29 mouse cellular contexts compared by ENCODE assay signal in genomic region chr17:5983901-5984300, GRCm38 (mm10). TPM values are rescaled to one million over a fixed set of nuclear protein-coding genes. Genes with fewer than 3 reads are reported as not detected.
DNase-seq lines count a peak whose midpoint lies in the region; ATAC-seq and TF ChIP-seq lines count a peak whose summit lies in the region.
"Had no signal": no experiment of that assay in that cellular context is flagged by ENCODE, and none has a peak within 500 bp of the region (broad histone marks: within the 10 kb centered on the region; RNA-seq: fewer than 3 reads in every experiment).

No protein-coding gene starts in this region.

- TF ChIP-seq POLR2A in thymus, adult 2 months (IDR thresholded peaks at IDR 0.05; ENCODE audit: control insufficient read depth, extremely low read depth, insufficient read depth, low read length, poor library complexity), result no peak

- H3K4me1 ChIP-seq in midbrain, embryonic 11.5 days (ENCODE audit: control insufficient read depth, insufficient read depth, low read length), result peaks cover 9% of the 10 kb centered on the region
- H3K4me1 ChIP-seq in midbrain, embryonic 10.5 days, result peaks cover 20% of the 10 kb centered on the region
- no peaks in the 10 kb centered on the region for H3K4me1 ChIP-seq in thymus, adult 2 months (replicated peaks; ENCODE audit: control insufficient read depth, insufficient read depth, low read length)
- H3K4me1 ChIP-seq: forebrain, embryonic 15.5 days; liver, embryonic 13.5 days had no signal

- 72% methylated on average over 6 of the region's 6 CpGs for WGBS in midbrain, embryonic 11.5 days
- 81% methylated on average over 6 of the region's 6 CpGs for WGBS in midbrain, embryonic 10.5 days
- WGBS in thymus, adult 2 months, result 94% methylated on average over 6 of the region's 6 CpGs

- no peaks in the 10 kb centered on the region for H3K27me3 ChIP-seq in midbrain, embryonic 11.5 days (ENCODE audit: control insufficient read depth, insufficient read depth, low read length)
- H3K27me3 ChIP-seq in midbrain, embryonic 10.5 days (ENCODE audit: low read depth, poor library complexity, severe bottlenecking), result peaks cover 3% of the 10 kb centered on the region; the same call in 1 of the 2 replicates
- no peaks in the 10 kb centered on the region for H3K27me3 ChIP-seq in thymus, adult 2 months (ENCODE audit: control insufficient read depth, insufficient read depth, low read length)
- H3K27me3 ChIP-seq: embryonic facial prominence, embryonic 12.5 days; forebrain, embryonic 15.5 days; hindbrain, embryonic 12.5 days; intestine, embryonic 15.5 days; limb, embryonic 15.5 days; midbrain, embryonic 12.5 days; neural tube, embryonic 15.5 days had no signal

- H3K27ac ChIP-seq in gastrocnemius, adult 2 months, result peak overlapping the region; percentile 55
- no peak overlapping the region for H3K27ac ChIP-seq in midbrain, embryonic 11.5 days (ENCODE audit: low read depth, low read length)
- H3K27ac ChIP-seq in midbrain, embryonic 10.5 days (replicated peaks), result no peak overlapping the region
- H3K27ac ChIP-seq in thymus, adult 2 months (ENCODE audit: control insufficient read depth, insufficient read depth, low read length), result no peak overlapping the region
- H3K27ac ChIP-seq: embryonic facial prominence, embryonic 12.5 days; forebrain, embryonic 15.5 days; hindbrain, embryonic 12.5 days; hindbrain, postnatal 0 days; intestine, embryonic 15.5 days; limb, embryonic 10.5 days; limb, embryonic 15.5 days; liver, embryonic 13.5 days; macrophage; midbrain, embryonic 12.5 days; neural tube, embryonic 15.5 days had no signal

- ATAC-seq in midbrain, embryonic 11.5 days (ENCODE audit: low FRiP score), result no peak
- ATAC-seq: activated CD4-positive, CD25-positive, alpha-beta regulatory T cell, adult 4 months; forebrain, embryonic 15.5 days; hindbrain, postnatal 0 days; intestine, embryonic 15.5 days; lung, postnatal 0 days had no signal

- H3K9me3 ChIP-seq in midbrain, embryonic 11.5 days (ENCODE audit: control insufficient read depth, low read length), result no peaks in the 10 kb centered on the region
- no peaks in the 10 kb centered on the region for H3K9me3 ChIP-seq in midbrain, embryonic 10.5 days (replicated peaks)
- H3K9me3 ChIP-seq: embryonic facial prominence, embryonic 12.5 days; forebrain, embryonic 15.5 days; hindbrain, embryonic 12.5 days; intestine, embryonic 15.5 days; limb, embryonic 10.5 days; limb, embryonic 15.5 days; liver, embryonic 13.5 days; midbrain, embryonic 12.5 days; neural tube, embryonic 15.5 days had no signal

- intact Hi-C loops in gastrocnemius, adult 2 months (cut with DNase I), result no loop called here

- TF ChIP-seq CTCF in gastrocnemius, adult 2 months (IDR thresholded peaks at IDR 0.05), result no peak
- no peak for TF ChIP-seq CTCF in thymus, adult 2 months (IDR thresholded peaks at IDR 0.05; ENCODE audit: borderline replicate concordance, control insufficient read depth, extremely low read depth, insufficient read depth, low read length, poor library complexity)

- no peak overlapping the region for H3K4me2 ChIP-seq in midbrain, embryonic 11.5 days
- H3K4me2 ChIP-seq: embryonic facial prominence, embryonic 12.5 days; forebrain, embryonic 15.5 days; hindbrain, embryonic 12.5 days; intestine, embryonic 15.5 days; limb, embryonic 15.5 days; liver, embryonic 13.5 days; midbrain, embryonic 12.5 days; neural tube, embryonic 15.5 days had no signal

- peak; percentile 61 for DNase-seq in gastrocnemius, adult 2 months
- DNase-seq in gastrocnemius, postnatal 10 days, result no peak
- DNase-seq in midbrain, embryonic 11.5 days (ENCODE audit: low spot score, missing footprints), result peak; percentile 35
- no peak for DNase-seq in midbrain, embryonic 10.5 days (ENCODE audit: low spot score)
- DNase-seq in brain, adult 2 months (ENCODE audit: low read depth, low spot score), result peak; percentile 64
- DNase-seq in adrenal gland, postnatal 36 days, result no peak
- no peak for DNase-seq in thymus, adult 2 months
- DNase-seq: adrenal gland, postnatal 14 days; cerebellum, adult 8-10 months; embryo, embryonic 11 days; heart, postnatal 36 days; kidney, adult 2 months; kidney, postnatal 4 days; liver, embryonic 13.5 days; lung, adult 18-20 months; right cerebral cortex, postnatal 4 days; thymus, postnatal 4 days had no signal

- no peak overlapping the region for H3K9ac ChIP-seq in midbrain, embryonic 11.5 days (ENCODE audit: low read length)
- H3K9ac ChIP-seq: embryonic facial prominence, embryonic 12.5 days; forebrain, embryonic 15.5 days; hindbrain, embryonic 12.5 days; intestine, embryonic 15.5 days; limb, embryonic 15.5 days; liver, embryonic 13.5 days; midbrain, embryonic 12.5 days; neural tube, embryonic 15.5 days had no signal

- no peak overlapping the region for H3K4me3 ChIP-seq in gastrocnemius, adult 2 months
- no peak overlapping the region for H3K4me3 ChIP-seq in midbrain, embryonic 11.5 days (ENCODE audit: low read depth, low read length)
- H3K4me3 ChIP-seq in midbrain, embryonic 10.5 days, result no peak overlapping the region
- no peak overlapping the region for H3K4me3 ChIP-seq in thymus, adult 2 months (ENCODE audit: control insufficient read depth, insufficient read depth, low read length)
- H3K4me3 ChIP-seq: embryonic facial prominence, embryonic 12.5 days; forebrain, embryonic 15.5 days; hindbrain, embryonic 12.5 days; intestine, embryonic 15.5 days; limb, embryonic 10.5 days; limb, embryonic 15.5 days; liver, embryonic 13.5 days; midbrain, embryonic 12.5 days; neural tube, embryonic 15.5 days had no signal

- no peaks in the 10 kb centered on the region for H3K36me3 ChIP-seq in midbrain, embryonic 11.5 days (ENCODE audit: control insufficient read depth, insufficient read depth, low read length)
- no peaks in the 10 kb centered on the region for H3K36me3 ChIP-seq in midbrain, embryonic 10.5 days
- H3K36me3 ChIP-seq in thymus, adult 2 months (ENCODE audit: control insufficient read depth, insufficient read depth, low read length), result no peaks in the 10 kb centered on the region
- H3K36me3 ChIP-seq: embryonic facial prominence, embryonic 12.5 days; forebrain, embryonic 15.5 days; hindbrain, embryonic 12.5 days; intestine, embryonic 15.5 days; limb, embryonic 10.5 days; limb, embryonic 15.5 days; liver, embryonic 13.5 days; midbrain, embryonic 12.5 days; neural tube, embryonic 15.5 days had no signal

RNA-seq across cellular contexts. Expression of gene Synj2, which starts 42.8 kb away (rescaled TPM):
- 10 to 100 TPM; 26.3 to 36.9 TPM for total RNA-seq in gastrocnemius, adult 2 months (2021)
- total RNA-seq in gastrocnemius, postnatal 10 days (2021), result 10 to 100 TPM; 30.0 to 31.4 TPM
- 0.74 and 0.91 TPM in 2 replicates for polyA plus RNA-seq in midbrain, embryonic 11.5 days (2014; fragmentation: Nextera tagmentation; extraction: Ambion mirVana)
- polyA plus RNA-seq in midbrain, embryonic 10.5 days (2016; fragmentation: Nextera tagmentation; extraction: Ambion mirVana), result 0.88 and 1.3 TPM in 2 replicates
- 10 to 100 TPM; 10.2 to 20.7 TPM for total RNA-seq in adrenal gland, postnatal 36 days (2021)
- 9.0 and 9.8 TPM in 2 replicates for polyA plus RNA-seq in thymus, adult 2 months (2012; rRNA removed)

Comparison
In these comparisons a context has a peak if more than half of its experiments do, and no peak if none do; other contexts are left out.
1. DNase-seq: peak in gastrocnemius, adult 2 months (single experiment), midbrain, embryonic 11.5 days (single experiment) and brain, adult 2 months (single experiment); none in gastrocnemius, postnatal 10 days (single experiment), midbrain, embryonic 10.5 days (single experiment), adrenal gland, postnatal 36 days (0 of 2) and thymus, adult 2 months (single experiment).